Mouse (Mus musculus): ENCODE measurements around the gene Lhx2. TPM values are rescaled to one million over a fixed set of nuclear protein-coding genes. Genes with fewer than 3 reads are reported as not detected.

Lhx2 gene
- total RNA-seq, 2 experiments from 2014 or later: not detected

- no peak for DNase-seq
Observed at GRCm38 (mm10) chr2:38410227-38410626, 71.1 kb downstream of the Lhx2 start.

GRCm38 (mm10) chr2:38412599-38413177 is 73.6 kb downstream of the Lhx2 start:
- DNase-seq: no peak

- peak; percentile 8 to 57 for DNase-seq
Observed at GRCm38 (mm10) chr2:38417970-38418369, 78.9 kb downstream of the Lhx2 start.

Other genes starting within 250 kb of the Lhx2 start
- 10 to 100 TPM; 22.9 to 27.2 TPM for gene Dennd1a, start 51.9 kb upstream of the Lhx2 start, total RNA-seq (2021)
- 1 to 10 TPM; 2.6 to 4.7 TPM for gene Nek6, start 172.4 kb downstream of the Lhx2 start, total RNA-seq (2021)